Mouse (Mus musculus) lung, adult 2 months (tissue): ENCODE measurements around the gene Gm43552. TPM values are rescaled to one million over a fixed set of nuclear protein-coding genes. Genes with fewer than 3 reads are reported as not detected.
"Not testable (repeated sequence)": the region's sequence is repeated elsewhere in the genome, so short reads cannot be mapped to it uniquely, and the experiment has no call there.

Experiments
- DNase-seq: peaks from one replicate; pipeline ENCODE4 v3.0.0; 2022
- H3K4me1 ChIP-seq: fragments of 200-500 bp; 2 replicates; pipeline ENCODE4 v1.6.1; 2011; ENCODE audit warnings: low read length; ENCODE audit not compliant: control insufficient read depth, insufficient read depth
- H3K4me3 ChIP-seq: fragments of 200-500 bp; replicated peaks from 2 replicates; pipeline ENCODE3; 2011; ENCODE audit warnings: low read depth, mild to moderate bottlenecking, control low read depth, low read length; ENCODE audit errors: extremely low read depth
- CTCF ChIP-seq: fragments of 200-500 bp; IDR thresholded peaks from 2 replicates; pipeline ENCODE4 v1.5.1; 2011; ENCODE audit warnings: mild to moderate bottlenecking, low read length, control low read depth; ENCODE audit not compliant: insufficient read depth
- POLR2A ChIP-seq: fragments of 200-500 bp; IDR thresholded peaks from 2 replicates; pipeline ENCODE4 v1.6.1; 2011; ENCODE audit warnings: low read depth, mild to moderate bottlenecking, control low read depth, low read length, borderline replicate concordance; ENCODE audit errors: extremely low read depth
- WGBS: fragments of 180-500 bp; shearing (Covaris S2); methylation state at CpG from one replicate; pipeline ENCODE4 v1.1.7; 2018; 5-methylcytosine and 5-hydroxymethylcytosine counted together
- polyA plus RNA-seq: library from polyadenylated mRNA; depleted of rRNA; stranded (reverse); fragments of >200 nt; gene quantifications from 2 replicates; pipeline ENCODE4 v1.2.3, GENCODE M21; 2012

Gm43552 gene
- polyA plus RNA-seq, 1 experiment = not detected

- Histone ChIP-seq H3K4me3 (no peak overlapping the region), H3K4me1 (peaks cover 11% of the 10 kb centered on the region)
- no peak for TF ChIP-seq POLR2A
- peak; percentile 38; the same call in 1 of the 2 replicates for TF ChIP-seq CTCF
- DNase-seq = peak; percentile 18
- 59% methylated on average over 4 of the region's 4 CpGs for WGBS
Measured at GRCm38 (mm10) chr5:65478224-65478623, 14.4 kb downstream of the Gm43552 start.

DNA sequence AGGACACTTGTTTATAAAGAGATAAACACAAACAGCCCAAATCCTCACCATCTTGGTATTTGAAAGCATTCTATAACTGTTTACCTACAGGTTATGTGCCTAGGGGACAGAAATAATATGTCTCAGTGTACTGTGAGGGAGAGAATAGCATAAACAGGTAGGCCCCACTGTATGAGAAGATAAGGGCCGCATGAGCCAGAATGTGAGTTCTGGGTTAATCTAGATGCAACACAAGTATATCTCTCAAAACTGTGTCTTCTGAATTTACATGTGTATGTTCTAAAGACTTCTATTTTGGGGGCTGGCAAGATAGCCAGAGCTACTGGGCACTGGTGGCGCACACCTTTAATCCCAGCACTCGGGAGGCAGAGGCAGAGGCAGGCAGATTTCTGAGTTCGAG, 15.9 kb downstream of the Gm43552 start:
- peaks cover 11% of the 10 kb centered on the region for H3K4me1 ChIP-seq
- not testable (repeated sequence) for DNase-seq, H3K4me3 ChIP-seq
- 95% methylated on average over 4 of the region's 4 CpGs for WGBS

- 40% methylated on average over 2 of the region's 2 CpGs for WGBS
- TF ChIP-seq POLR2A (no peak), CTCF (no peak)
- Histone ChIP-seq H3K4me3 (no peak overlapping the region), H3K4me1 (peaks cover 11% of the 10 kb centered on the region)
- no peak for DNase-seq
Measured at GRCm38 (mm10) chr5:65475806-65476205, 16.8 kb downstream of the Gm43552 start.

DNA sequence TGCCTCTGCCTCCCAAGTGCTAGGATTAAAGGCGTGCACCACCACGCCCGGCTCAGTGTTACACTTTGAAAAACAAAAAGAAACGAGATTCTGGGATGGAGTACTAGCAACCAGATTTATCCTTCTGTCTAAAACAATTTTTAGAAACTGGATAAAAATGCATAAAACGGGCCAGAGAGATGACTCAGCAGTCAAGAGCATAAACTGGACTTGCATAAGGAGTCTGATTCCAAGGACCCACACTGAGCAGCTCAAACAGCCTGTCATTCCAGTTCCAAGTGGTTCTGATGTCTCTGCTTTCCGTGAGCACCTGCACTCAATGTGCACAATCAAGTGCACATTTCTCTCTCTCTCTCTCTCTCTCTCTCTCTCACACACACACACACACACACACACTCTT, 22.9 kb downstream of the Gm43552 start:
- 65% methylated on average over 6 of the region's 6 CpGs for WGBS
- DNase-seq = no peak

GRCm38 (mm10) chr5:65466911-65467310, 25.7 kb downstream of the Gm43552 start:
- no peaks in the 10 kb centered on the region; the same call in 1 of the 2 replicates for H3K4me1 ChIP-seq
- no peak for DNase-seq
- H3K4me3 ChIP-seq = no peak overlapping the region
- WGBS = 77% methylated on average over 3 of the region's 3 CpGs
- no peak for TF ChIP-seq CTCF
- TF ChIP-seq POLR2A = no peak

More for the DNA sequence above, 22.9 kb downstream of the Gm43552 start:
- no peak overlapping the region for H3K4me3 ChIP-seq
- TF ChIP-seq POLR2A (no peak), CTCF (no peak)
- no peaks in the 10 kb centered on the region; the same call in 1 of the 2 replicates for H3K4me1 ChIP-seq

GRCm38 (mm10) chr5:65460361-65460760, 32.3 kb downstream of the Gm43552 start:
- 89% methylated on average over 14 of the region's 14 CpGs for WGBS
- no peak for DNase-seq

DNA sequence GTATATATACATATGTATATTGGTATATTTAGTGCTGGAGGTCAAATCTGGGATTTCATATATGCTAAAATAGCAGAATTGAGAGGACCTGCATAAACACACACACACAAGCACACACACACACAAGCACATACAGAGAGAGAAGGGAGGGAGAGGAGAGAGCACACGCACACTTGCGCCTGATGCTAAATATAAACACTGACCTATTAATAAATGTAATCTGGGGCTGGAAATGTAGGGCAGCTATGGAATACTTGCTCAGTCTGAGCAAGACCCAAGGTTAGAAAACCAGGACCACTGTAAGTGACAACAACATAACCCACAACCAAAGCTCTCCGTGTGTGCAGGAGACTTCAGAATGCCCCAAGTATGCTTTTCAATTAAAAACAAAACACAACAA, 33.2 kb downstream of the Gm43552 start:
- Histone ChIP-seq H3K4me1 (peaks cover 8% of the 10 kb centered on the region; the same call in 1 of the 2 replicates), H3K4me3 (no peak overlapping the region)
- no peak for DNase-seq
- 68% methylated on average over 3 of the region's 3 CpGs for WGBS
- TF ChIP-seq CTCF (no peak), POLR2A (no peak)

More at GRCm38 (mm10) chr5:65460361-65460760, 32.3 kb downstream of the Gm43552 start:
- Histone ChIP-seq H3K4me3 (no peak overlapping the region), H3K4me1 (peaks cover 8% of the 10 kb centered on the region; the same call in 1 of the 2 replicates)
- TF ChIP-seq CTCF = no peak
- TF ChIP-seq POLR2A = no peak

GRCm38 (mm10) chr5:65457846-65458245, 34.8 kb downstream of the Gm43552 start:
- H3K4me3 ChIP-seq = no peak overlapping the region
- TF ChIP-seq CTCF = no peak
- no peak for TF ChIP-seq POLR2A
- WGBS = 58% methylated on average over 5 of the region's 5 CpGs
- peaks cover 8% of the 10 kb centered on the region; the same call in 1 of the 2 replicates for H3K4me1 ChIP-seq
- no peak for DNase-seq

- DNase-seq = peak; percentile 14
- 54% methylated on average over 7 of the region's 7 CpGs for WGBS
- peaks cover 8% of the 10 kb centered on the region; the same call in 1 of the 2 replicates for H3K4me1 ChIP-seq
- H3K4me3 ChIP-seq = no peak overlapping the region
- TF ChIP-seq CTCF = no peak
- no peak for TF ChIP-seq POLR2A
Measured at GRCm38 (mm10) chr5:65457086-65457827, 35.4 kb downstream of the Gm43552 start.

DNA sequence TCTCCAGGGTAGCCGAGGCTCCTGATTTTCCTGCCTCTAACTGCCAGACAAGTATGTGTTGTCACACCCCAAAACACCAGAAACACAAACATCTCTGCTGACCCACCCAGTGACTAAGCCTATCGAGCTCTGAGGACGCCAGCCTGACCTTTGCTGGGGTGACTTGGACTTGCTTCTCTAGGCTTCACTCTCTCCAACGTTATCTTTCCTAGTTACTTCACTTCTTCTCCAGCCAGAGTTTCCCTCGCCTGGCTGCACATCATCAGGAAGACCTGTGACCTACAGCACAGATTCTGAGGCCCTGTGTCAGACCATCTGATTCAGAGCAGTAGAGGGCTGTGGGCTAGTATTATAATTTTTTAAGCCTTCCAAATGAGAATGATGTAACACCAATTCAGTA, 37.9 kb downstream of the Gm43552 start:
- TF ChIP-seq CTCF = no peak
- TF ChIP-seq POLR2A = no peak
- Histone ChIP-seq H3K4me3 (no peak overlapping the region), H3K4me1 (peaks cover 8% of the 10 kb centered on the region; the same call in 1 of the 2 replicates)
- DNase-seq = no peak
- 43% methylated on average over 5 of the region's 5 CpGs for WGBS
